Mouse (Mus musculus) lung, postnatal 14 days (tissue): ENCODE data around the gene Fkbp3.

Experiments used
- DNase-seq: peaks from one replicate; pipeline ENCODE4 v3.0.0; 2021

Fkbp3 gene

DNA sequence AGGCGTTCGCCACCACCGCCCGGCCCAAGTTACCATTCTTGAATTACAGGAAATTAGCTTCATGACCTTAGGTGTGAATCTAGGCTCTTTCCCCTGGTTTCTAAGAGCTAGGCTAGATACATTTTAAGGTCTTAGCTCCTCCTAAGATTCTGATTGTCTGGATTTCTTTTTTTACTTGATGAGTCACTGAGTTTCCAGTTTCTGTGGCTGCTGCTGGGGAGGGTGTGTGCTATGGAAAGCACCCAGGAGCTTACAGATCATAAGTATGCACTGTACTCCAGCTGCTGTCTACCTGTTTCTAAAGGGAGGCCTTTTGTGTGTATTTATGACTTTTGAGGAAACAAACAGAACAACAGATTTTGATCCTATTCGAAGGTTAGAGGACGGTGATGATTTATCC lies 51.0 kb downstream of the Fkbp3 start:
- no peak for DNase-seq
